Mouse (Mus musculus): ENCODE results near the gene Oxtr.

Oxtr gene

GRCm38 (mm10) chr6:112487993-112488392, 1.8 kb downstream of the Oxtr start:
- DNase-seq: no peak

DNA sequence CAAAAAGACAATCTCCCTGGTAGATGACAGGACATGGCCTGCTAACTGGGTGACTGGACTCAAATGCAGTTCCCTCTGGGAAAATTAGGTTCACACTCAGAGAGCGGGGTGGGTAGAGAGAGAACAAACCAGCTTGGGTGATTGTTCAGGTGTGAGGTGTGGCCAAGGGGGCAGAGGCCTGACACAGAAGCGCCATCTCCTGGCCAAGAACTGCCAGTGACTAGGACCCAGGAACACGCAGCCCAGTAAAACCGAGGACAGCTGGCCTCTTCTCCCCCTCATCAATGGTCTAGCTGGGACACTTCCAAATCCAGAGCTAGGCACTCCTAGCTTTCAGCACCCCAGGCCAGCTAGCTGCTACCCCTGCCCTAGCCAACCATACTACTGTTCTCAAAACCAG, 5.4 kb downstream of the Oxtr start:
- no peak for DNase-seq

- no peak for DNase-seq
Measured at GRCm38 (mm10) chr6:112479861-112480260, 9.9 kb downstream of the Oxtr start.

- DNase-seq: no peak
Measured at GRCm38 (mm10) chr6:112471644-112472043, 18.1 kb downstream of the Oxtr start.

GRCm38 (mm10) chr6:112466001-112466400, 23.7 kb downstream of the Oxtr start:
- no peak for DNase-seq

GRCm38 (mm10) chr6:112465441-112465840, 24.3 kb downstream of the Oxtr start:
- DNase-seq: no peak

DNA sequence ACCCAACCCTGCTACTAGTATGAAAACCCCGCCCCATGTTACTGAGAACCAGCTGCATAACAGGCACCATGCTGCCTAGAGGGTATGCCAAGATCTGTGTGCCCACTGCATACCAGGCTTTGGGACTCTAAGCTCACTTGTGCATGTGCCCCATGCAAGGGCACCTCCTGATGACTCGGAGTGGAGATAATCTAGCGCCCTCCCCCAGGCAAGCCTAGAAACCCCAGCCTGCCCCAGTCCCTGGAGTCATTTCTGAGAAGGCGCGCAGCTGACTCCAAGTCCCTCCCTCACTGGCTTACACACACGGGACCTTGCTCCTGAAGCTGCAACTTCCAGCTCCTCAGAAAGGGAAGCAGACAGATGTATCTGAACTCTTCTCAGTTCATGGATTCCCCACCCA, 26.4 kb downstream of the Oxtr start:
- no peak for DNase-seq

- DNase-seq: no peak
Measured at GRCm38 (mm10) chr6:112461459-112461858, 28.3 kb downstream of the Oxtr start.

- no peak for DNase-seq
Measured at GRCm38 (mm10) chr6:112459341-112459749, 30.4 kb downstream of the Oxtr start, which contains the start of gene Cav3. Cav3 (plus strand) TSS chr6:112459505.

- no peak for DNase-seq
Measured at GRCm38 (mm10) chr6:112445675-112446074, 44.1 kb downstream of the Oxtr start.

DNA sequence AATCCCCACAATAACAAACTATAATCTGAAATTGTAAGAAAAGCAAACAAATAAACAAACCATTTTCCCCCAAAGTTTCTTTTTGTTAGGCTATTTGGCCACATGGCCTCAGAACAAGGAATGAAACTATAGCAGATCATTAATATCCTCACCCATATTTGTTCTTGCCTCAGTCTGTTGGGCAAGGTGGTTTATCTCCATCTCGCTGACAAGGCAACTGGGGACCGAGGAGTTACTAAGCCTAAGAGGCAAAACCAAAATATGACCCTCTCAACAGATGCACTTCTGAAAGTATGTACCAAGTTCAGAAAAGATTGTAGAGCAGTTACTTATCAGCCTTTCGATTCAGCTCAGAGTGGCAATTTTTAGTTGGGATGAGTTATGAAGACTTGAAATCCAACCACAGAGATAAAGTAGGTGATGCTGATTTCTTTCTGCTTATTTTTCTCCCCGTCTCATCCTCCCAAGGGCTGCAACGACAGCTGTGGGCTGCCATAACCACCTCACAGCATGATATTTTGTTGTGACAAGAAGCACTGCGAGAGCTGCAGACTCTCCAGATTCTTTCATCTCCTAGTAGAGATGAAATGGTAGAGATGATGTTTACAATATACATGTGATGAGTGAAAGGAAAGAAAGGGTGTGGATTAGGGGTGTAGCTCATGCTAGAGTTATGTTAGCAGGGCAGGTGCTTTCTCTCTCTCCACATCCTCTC, 63.6 kb downstream of the Oxtr start:
- DNase-seq: no peak

DNA sequence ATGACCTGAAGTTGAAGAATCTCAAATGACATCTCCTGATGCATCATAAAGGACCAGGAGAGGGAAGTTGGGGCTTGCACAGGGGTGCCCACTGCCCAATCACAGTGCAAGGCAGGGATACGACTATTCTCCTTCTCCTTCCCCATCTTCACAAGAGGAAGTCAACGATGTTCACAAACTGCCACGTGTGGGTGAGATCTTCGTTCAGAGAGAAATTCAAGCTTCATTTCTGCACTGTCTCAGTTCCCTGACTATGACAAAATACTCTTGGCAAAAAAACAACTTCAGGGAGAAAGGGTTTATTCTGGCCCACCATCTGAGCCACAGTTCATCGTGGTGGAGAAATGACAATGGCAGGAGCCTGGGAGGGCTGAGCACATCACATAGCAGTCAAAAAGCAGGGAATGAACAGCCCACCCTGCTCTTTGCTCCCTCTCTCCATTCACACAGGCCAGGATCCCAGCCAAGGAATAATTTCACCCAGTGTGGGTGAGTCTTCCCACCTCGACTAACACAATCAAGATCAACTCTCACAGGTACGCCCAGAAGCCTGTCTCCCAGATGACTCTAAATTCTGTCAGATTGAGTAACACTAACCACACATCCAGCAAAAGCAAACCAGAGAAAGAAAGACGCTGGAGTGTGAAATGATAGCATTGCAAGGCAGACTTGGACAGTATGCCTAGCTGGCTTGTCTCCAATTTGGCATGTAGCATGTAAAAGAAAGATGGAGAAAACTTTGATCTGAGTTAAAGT, 65.8 kb downstream of the Oxtr start:
- no peak for DNase-seq
